Mouse (Mus musculus) G1E (cell line): ENCODE measurements around the gene Ndufb7.

Source experiments
- CTCF ChIP-seq: IDR thresholded peaks from 2 replicates; pipeline ENCODE4 v1.5.1; 2012; ENCODE audit warnings: low read depth, low read length, inconsistent platforms, mixed read lengths
- GATA1 ChIP-seq: IDR thresholded peaks from 2 replicates; pipeline ENCODE4 v1.6.1; 2012; ENCODE audit warnings: borderline replicate concordance, low read length, inconsistent platforms, mixed read lengths
- TAL1 ChIP-seq: conservative IDR thresholded peaks from 2 replicates; pipeline ENCODE4 v1.6.1; 2012; ENCODE audit warnings: low read depth, low read length, inconsistent platforms, mixed read lengths

DNA sequence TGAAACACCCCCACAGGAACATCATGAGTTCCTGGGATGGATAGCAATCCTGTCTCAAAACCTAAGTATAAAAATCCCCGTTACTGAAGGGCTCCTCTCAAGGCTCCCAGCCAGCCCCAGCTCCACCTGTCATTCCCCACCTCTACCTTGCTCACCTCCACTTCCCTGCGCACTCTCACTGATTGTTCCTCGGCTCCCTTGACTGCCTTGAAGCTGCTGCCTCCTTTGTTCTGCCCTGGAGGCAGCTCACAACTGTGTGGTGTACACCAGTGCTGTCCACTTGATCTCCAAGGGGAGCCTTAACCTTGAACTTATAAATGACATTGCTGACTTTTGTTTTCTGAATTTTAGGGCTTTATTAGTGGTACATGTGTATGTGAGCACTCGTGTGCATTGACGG lies 1.7 kb downstream of the Ndufb7 start:
- TF ChIP-seq CTCF (no peak), GATA1 (no peak), TAL1 (no peak)
